Comparison of ENCODE assay signal across 11 mouse cellular contexts in genomic region chr14:71075671-71076070, GRCm38 (mm10).
"Had no signal": no experiment of that assay in that cellular context is flagged by ENCODE, and none has a peak within 500 bp of the region (broad histone marks: within the 10 kb centered on the region; RNA-seq: fewer than 3 reads in every experiment).

No protein-coding gene starts in this region.

- H3K4me3 ChIP-seq: kidney, embryonic 15.5 days; limb, embryonic 13.5 days; midbrain, embryonic 12.5 days had no signal

- ATAC-seq: midbrain, embryonic 16.5 days had no signal

- H3K4me1 ChIP-seq: kidney, embryonic 15.5 days; limb, embryonic 13.5 days; midbrain, embryonic 12.5 days had no signal

- H3K27me3 ChIP-seq: kidney, embryonic 15.5 days; limb, embryonic 13.5 days; midbrain, embryonic 12.5 days had no signal

- H3K36me3 ChIP-seq: kidney, embryonic 15.5 days; limb, embryonic 13.5 days; midbrain, embryonic 12.5 days had no signal

- H3K27ac ChIP-seq: kidney, embryonic 15.5 days; limb, embryonic 13.5 days; liver, embryonic 14.5 days; midbrain, embryonic 12.5 days had no signal

- DNase-seq: kidney, adult 2 months; kidney, postnatal 14 days; layer of hippocampus, postnatal 36 days; left cerebral cortex, postnatal 4 days; lung, adult 18-20 months; right cerebral cortex, postnatal 14 days had no signal
